Mouse (Mus musculus): ENCODE results near the gene Bnc2. TPM values are rescaled to one million over a fixed set of nuclear protein-coding genes. Genes with fewer than 3 reads are reported as not detected.

Gene Bnc2
- polyA plus RNA-seq, 1 experiment from 2014 or later, result 1.7 TPM

DNA sequence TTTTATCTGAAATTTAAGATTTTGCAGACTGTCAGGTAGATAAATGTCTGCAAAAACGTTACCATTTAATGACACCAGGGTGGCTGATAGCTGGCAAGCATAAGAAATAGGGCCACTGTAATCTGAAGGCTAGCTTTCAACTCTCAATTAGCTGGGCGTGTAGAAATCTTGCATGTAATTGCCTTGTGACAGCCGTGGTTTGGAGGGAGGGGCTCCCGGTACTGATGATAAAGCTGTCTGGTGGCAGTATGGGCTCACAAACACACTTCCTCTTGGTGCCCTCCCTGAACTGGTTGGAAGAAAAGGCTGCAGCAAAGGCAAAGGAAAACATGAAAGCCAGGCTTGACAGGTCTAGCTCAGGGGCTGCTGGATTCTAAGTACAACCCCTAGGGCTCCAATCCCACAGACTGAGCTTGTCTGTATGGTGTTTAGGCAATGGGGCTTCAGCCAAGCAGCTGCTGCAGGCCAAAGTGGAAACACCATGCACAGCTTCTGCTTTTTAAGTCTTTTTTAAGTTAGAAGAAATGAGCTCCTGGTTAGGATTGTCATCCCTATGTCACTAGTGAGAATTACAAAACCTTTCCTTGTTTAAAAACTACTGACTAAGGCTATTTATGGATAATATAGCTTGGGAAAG, 366.7 kb downstream of the Bnc2 start:
- H3K27me3 ChIP-seq (replicated peaks), result 0 out of 2 replicates have a peak, but pooled peaks cover 3% of the 10 kb centered on the region
- H3K36me3 ChIP-seq, result no peaks in the 10 kb centered on the region
- H3K9ac ChIP-seq, result no peak overlapping the region
- WGBS, result 19% methylated on average over 4 of the region's 4 CpGs
- H3K9me3 ChIP-seq, result no peaks in the 10 kb centered on the region
- H3K4me1 ChIP-seq, result peaks cover 4% of the 10 kb centered on the region; the same call in 1 of the 2 replicates
- no peak for ATAC-seq (ENCODE audit: extremely low read depth, insufficient number of reproducible peaks, low FRiP score, low TSS enrichment)
- no peak overlapping the region for H3K4me3 ChIP-seq
- H3K27ac ChIP-seq (replicated peaks), result no peak overlapping the region
- H3K4me2 ChIP-seq, result no peak overlapping the region

DNA sequence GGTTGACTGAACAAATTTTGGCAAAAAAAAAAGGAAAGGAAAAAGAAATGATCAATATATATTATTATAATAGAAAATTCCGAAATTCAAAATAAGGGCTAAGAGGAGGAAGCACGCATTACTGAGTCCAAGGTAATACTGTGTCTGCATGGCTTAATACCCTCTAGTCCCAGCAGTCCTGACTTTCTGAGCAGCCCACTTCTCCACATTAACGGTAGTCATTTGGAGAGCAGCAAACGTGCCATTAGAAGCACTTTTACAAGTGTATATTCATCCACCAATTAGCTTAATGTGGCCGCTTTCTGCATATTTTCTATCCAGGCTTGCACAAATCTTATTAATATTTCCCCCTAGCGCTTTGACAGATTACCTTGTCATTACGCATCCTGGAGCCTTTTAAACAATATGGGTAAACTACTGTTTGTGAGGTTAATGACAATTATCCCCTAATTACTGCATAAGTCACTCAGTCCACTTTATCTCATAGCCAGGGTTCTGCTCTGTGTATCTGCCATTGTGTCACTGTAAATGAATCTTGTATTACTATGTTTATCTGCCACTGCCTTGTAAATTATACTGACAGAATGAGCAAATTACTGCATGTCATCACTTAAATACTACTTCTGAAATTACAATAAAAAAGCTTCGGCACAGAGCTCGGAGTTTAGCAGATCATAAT, 368.0 kb downstream of the Bnc2 start:
- H3K9me3 ChIP-seq, result no peaks in the 10 kb centered on the region
- 79% methylated on average over 9 of the region's 9 CpGs for WGBS
- H3K4me3 ChIP-seq, result no peak overlapping the region

DNA sequence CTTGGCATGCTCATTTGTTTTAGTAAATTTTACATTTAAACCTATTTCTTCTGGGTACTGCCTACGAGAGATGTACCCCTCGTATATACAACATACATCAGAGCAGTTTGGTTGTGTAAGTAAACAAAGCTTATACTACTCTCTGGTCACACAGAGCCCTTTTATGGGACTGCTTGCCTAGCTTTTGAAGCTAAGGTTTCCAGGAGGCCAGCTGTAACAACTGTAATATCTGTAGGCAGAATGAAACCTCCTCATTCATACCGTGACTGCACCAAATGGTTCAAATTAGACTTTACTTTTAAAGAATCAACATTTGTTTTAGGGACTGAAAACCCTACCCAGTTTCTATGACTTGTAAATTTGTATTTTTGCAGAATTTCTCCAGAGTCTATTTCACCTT, 372.1 kb downstream of the Bnc2 start:
- WGBS, result 76% methylated on average over 3 of the region's 3 CpGs
- H3K9me3 ChIP-seq, result peaks cover 11% of the 10 kb centered on the region
- no peaks in the 10 kb centered on the region for H3K4me1 ChIP-seq
- H3K27me3 ChIP-seq (replicated peaks), result no peaks in the 10 kb centered on the region
- H3K9ac ChIP-seq, result no peak overlapping the region
- no peak overlapping the region for H3K4me3 ChIP-seq
- no peaks in the 10 kb centered on the region for H3K36me3 ChIP-seq
- H3K4me2 ChIP-seq, result no peak overlapping the region
- ATAC-seq (ENCODE audit: extremely low read depth, insufficient number of reproducible peaks, low FRiP score, low TSS enrichment), result no peak
- no peak overlapping the region for H3K27ac ChIP-seq (replicated peaks)

More for the DNA sequence above, 368.0 kb downstream of the Bnc2 start:
- no peak overlapping the region for H3K4me2 ChIP-seq
- peaks cover 4% of the 10 kb centered on the region; the same call in 1 of the 2 replicates for H3K4me1 ChIP-seq
- no peak for ATAC-seq (ENCODE audit: extremely low read depth, insufficient number of reproducible peaks, low FRiP score, low TSS enrichment)
- H3K9ac ChIP-seq, result no peak overlapping the region
- no peak overlapping the region for H3K27ac ChIP-seq (replicated peaks)
- H3K27me3 ChIP-seq (replicated peaks), result 0 out of 2 replicates have a peak, but pooled peaks cover 3% of the 10 kb centered on the region
- H3K36me3 ChIP-seq, result no peaks in the 10 kb centered on the region

DNA sequence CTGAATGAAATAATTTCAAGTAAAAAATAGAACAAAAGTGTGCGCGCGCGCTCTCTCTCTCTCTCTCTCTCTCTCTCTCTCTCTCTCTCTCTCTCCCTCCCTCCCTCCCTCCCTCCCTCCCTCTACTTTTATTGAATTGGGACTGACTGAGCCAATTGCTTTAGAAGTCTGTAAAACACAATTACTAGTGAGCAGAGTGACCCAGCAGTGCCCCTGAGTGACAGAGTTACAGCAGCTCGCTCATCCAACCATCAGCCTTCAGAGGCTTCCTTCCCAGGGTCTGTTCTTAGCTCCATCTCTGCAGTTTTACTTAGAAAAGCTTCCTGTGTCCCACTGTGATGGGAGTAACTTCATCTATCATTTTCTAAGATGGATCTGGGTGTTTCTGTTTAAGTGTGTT, 389.9 kb downstream of the Bnc2 start:
- Histone ChIP-seq H3K4me1 (peaks cover 11% of the 10 kb centered on the region; the same call in 1 of the 2 replicates), H3K4me3 (no peak overlapping the region), H3K9ac (no peak overlapping the region), H3K27ac (replicated peaks) (no peak overlapping the region), H3K9me3 (no peaks in the 10 kb centered on the region), H3K4me2 (no peak overlapping the region), H3K36me3 (no peaks in the 10 kb centered on the region), H3K27me3 (replicated peaks) (peaks cover 5% of the 10 kb centered on the region; the same call in 1 of the 2 replicates)
- no peak for ATAC-seq (ENCODE audit: extremely low read depth, insufficient number of reproducible peaks, low FRiP score, low TSS enrichment)
- WGBS, result 87% methylated on average over 5 of the region's 5 CpGs

DNA sequence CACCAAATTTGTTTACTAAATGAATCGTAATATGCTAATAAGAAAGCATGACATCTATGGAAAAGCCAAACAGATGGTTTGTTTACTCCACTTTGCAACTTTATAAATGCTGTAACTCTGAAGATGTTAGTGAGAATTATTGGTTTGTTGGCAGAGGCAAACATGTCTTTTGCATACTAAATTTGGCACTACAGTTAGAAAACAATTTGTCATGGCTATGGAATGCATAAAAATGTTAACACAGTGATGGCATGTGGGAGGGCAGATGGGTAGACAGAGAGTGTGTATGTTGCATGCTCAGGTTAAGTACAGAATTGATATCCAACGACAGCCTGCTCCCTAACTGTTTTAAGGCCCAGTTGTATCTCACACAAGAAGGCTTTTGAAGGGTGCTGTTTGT, 392.4 kb downstream of the Bnc2 start:
- H3K27me3 ChIP-seq (replicated peaks), result peaks cover 16% of the 10 kb centered on the region
- no peak overlapping the region for H3K4me3 ChIP-seq
- peaks cover 20% of the 10 kb centered on the region for H3K4me1 ChIP-seq
- no peak overlapping the region for H3K4me2 ChIP-seq
- H3K9ac ChIP-seq, result no peak overlapping the region
- H3K27ac ChIP-seq (replicated peaks), result no peak overlapping the region
- H3K9me3 ChIP-seq, result no peaks in the 10 kb centered on the region
- ATAC-seq (ENCODE audit: extremely low read depth, insufficient number of reproducible peaks, low FRiP score, low TSS enrichment), result no peak
- 58% methylated on average over 2 of the region's 2 CpGs for WGBS
- no peaks in the 10 kb centered on the region for H3K36me3 ChIP-seq

DNA sequence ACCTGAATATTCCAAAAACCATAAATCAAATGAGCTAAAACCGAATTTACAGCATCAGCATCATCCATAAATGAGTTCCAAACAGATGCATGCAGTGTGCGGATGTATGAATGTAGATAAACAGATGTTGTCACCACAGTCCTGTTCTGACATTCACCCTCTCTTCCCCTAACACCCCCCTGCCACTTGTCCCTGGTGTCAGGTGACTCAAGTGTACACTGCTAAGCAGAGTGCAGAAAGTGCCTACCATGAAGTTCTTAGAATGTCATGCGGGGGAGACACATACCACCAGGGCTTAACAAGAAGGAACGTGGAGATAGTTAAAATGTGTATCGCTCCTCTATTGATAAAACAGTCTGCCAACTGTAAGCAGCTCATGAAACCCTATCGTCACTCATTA, 396.9 kb downstream of the Bnc2 start:
- WGBS, result 32% methylated on average over 6 of the region's 6 CpGs
- ATAC-seq (ENCODE audit: extremely low read depth, insufficient number of reproducible peaks, low FRiP score, low TSS enrichment), result no peak
- Histone ChIP-seq H3K27ac (replicated peaks) (no peak overlapping the region), H3K36me3 (no peaks in the 10 kb centered on the region), H3K4me2 (peak overlapping the region; percentile 53), H3K27me3 (replicated peaks) (peaks cover 30% of the 10 kb centered on the region), H3K9me3 (no peaks in the 10 kb centered on the region), H3K4me3 (no peak overlapping the region; the same call in 1 of the 2 replicates), H3K9ac (no peak overlapping the region), H3K4me1 (peaks cover 15% of the 10 kb centered on the region)

DNA sequence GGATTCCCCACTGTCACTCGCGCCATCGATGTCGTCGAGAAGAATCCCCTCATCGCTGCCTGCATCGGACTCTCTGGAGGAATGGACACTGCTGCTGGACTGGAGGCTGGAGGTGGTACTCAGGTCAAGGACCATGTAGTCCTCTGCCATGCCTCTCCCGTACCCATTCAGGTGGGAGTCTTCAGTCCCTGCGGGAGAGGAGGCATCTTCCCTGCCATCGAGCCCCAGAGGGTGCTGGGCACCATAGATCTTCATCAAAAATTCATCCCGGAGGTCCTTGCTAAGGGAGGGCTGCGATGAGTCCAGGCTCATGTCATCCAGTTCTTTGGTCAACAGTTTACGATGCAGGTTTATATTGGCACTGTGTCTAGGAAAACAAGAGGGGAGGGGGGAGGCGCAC, 399.0 kb downstream of the Bnc2 start:
- WGBS, result 87% methylated on average over 14 of the region's 14 CpGs
- no peaks in the 10 kb centered on the region for H3K9me3 ChIP-seq
- H3K27me3 ChIP-seq (replicated peaks), result peaks cover 30% of the 10 kb centered on the region
- H3K36me3 ChIP-seq, result no peaks in the 10 kb centered on the region
- no peak for ATAC-seq (ENCODE audit: extremely low read depth, insufficient number of reproducible peaks, low FRiP score, low TSS enrichment)
- H3K4me1 ChIP-seq, result peaks cover 8% of the 10 kb centered on the region
- no peak overlapping the region for H3K4me3 ChIP-seq
- H3K27ac ChIP-seq (replicated peaks), result no peak overlapping the region
- no peak overlapping the region for H3K9ac ChIP-seq
- H3K4me2 ChIP-seq, result no peak overlapping the region

DNA sequence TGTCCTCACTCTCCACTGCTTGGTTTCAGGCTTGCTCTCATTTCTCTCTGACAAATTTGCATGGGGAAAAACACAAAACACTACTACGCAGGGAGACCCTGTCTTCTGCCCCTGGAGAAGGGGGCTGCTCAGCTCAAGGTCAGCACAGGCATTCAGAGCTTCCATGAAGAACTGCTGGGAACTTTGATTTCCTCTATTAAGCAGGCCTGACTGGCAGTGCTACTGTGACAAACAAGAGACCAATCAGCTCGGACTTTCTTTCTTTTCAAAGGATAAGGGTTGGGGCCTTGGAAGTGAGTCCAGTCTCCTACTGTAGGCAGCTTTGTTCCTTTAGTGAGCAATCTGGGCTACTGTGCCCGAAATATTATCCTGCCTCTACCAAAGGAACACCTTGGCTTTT, 400.9 kb downstream of the Bnc2 start:
- WGBS, result 53% methylated on average over 3 of the region's 3 CpGs

DNA sequence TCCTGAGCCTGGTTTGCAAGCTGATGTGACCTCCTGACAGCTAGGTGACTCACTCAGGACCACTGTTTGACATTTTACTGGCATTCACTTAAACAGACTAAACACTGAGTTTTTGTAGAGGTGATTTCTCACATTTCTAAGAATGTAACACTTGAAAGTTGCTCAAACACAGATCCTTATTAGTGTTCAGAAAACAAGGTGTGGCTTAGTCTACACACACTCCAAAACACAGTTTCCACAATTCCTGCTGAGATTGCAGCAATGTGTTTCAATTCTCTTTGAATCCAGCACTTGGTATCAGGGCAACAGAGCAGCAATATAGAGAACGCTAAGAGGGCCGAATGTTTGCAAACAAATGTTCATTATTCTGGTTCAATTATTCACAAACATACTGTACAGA, 402.2 kb downstream of the Bnc2 start:
- WGBS, result 70% methylated on average over 2 of the region's 2 CpGs

More for the DNA sequence above, 400.9 kb downstream of the Bnc2 start:
- peaks cover 8% of the 10 kb centered on the region for H3K4me1 ChIP-seq
- no peak overlapping the region for H3K9ac ChIP-seq
- H3K27me3 ChIP-seq (replicated peaks), result peaks cover 18% of the 10 kb centered on the region
- no peak overlapping the region for H3K4me3 ChIP-seq
- ATAC-seq (ENCODE audit: extremely low read depth, insufficient number of reproducible peaks, low FRiP score, low TSS enrichment), result no peak
- H3K9me3 ChIP-seq, result no peaks in the 10 kb centered on the region
- no peak overlapping the region for H3K27ac ChIP-seq (replicated peaks)
- no peaks in the 10 kb centered on the region for H3K36me3 ChIP-seq
- H3K4me2 ChIP-seq, result no peak overlapping the region

DNA sequence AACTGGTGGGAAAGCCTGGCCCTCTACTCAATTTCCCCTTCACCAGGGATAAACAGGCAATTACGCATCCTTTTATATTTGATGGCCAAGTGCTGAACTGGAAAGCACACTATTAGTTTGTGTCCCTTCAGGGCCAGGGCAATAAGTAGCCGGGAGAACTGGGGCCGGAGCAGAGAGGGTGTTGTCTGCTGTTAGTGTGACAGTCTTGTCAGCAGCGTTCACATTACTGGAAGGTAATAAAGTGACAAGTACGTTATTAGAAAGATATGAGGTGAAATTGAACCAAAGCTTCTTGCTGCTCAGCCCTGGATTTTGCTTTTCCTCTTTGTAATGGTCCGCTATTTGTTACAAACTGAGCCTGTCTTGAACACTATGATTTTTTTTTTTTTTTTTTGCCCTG, 405.2 kb downstream of the Bnc2 start:
- Histone ChIP-seq H3K36me3 (no peaks in the 10 kb centered on the region), H3K4me1 (no peaks in the 10 kb centered on the region), H3K4me3 (no peak overlapping the region), H3K9ac (no peak overlapping the region), H3K27me3 (replicated peaks) (peaks cover 7% of the 10 kb centered on the region; the same call in 1 of the 2 replicates), H3K4me2 (no peak overlapping the region), H3K27ac (replicated peaks) (no peak overlapping the region), H3K9me3 (no peaks in the 10 kb centered on the region)
- no peak for ATAC-seq (ENCODE audit: extremely low read depth, insufficient number of reproducible peaks, low FRiP score, low TSS enrichment)
- 68% methylated on average over 6 of the region's 6 CpGs for WGBS

More for the DNA sequence above, 402.2 kb downstream of the Bnc2 start:
- no peak overlapping the region for H3K9ac ChIP-seq
- H3K4me1 ChIP-seq, result no peaks in the 10 kb centered on the region
- no peak for ATAC-seq (ENCODE audit: extremely low read depth, insufficient number of reproducible peaks, low FRiP score, low TSS enrichment)
- H3K4me3 ChIP-seq, result no peak overlapping the region
- H3K27me3 ChIP-seq (replicated peaks), result peaks cover 21% of the 10 kb centered on the region
- no peak overlapping the region for H3K4me2 ChIP-seq
- no peaks in the 10 kb centered on the region for H3K9me3 ChIP-seq
- no peak overlapping the region for H3K27ac ChIP-seq (replicated peaks)
- no peaks in the 10 kb centered on the region for H3K36me3 ChIP-seq

DNA sequence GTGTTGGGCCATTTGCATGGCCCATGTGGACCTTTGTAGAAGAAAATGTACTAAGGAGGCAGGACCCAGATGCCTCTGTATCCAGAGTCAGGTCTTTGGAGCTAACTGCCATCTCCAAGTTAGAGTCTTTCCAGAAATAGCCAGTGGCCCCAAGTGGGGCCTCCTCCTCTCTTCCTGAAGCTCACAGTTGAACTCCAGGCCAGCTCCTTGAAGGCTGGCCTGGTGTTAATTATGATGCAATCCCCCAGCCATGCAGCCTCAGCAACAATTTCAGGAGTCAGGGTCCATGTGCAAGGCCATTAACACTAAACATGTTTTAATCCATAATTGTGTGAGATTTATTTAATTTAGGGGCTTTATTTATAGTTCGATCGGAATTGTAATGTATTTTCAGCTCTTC, 427.7 kb downstream of the Bnc2 start:
- no peaks in the 10 kb centered on the region for H3K9me3 ChIP-seq
- H3K4me3 ChIP-seq, result no peak overlapping the region
- H3K27me3 ChIP-seq (replicated peaks), result no peaks in the 10 kb centered on the region; the same call in 1 of the 2 replicates
- no peak overlapping the region for H3K27ac ChIP-seq (replicated peaks)
- no peak for ATAC-seq (ENCODE audit: extremely low read depth, insufficient number of reproducible peaks, low FRiP score, low TSS enrichment)
- no peak overlapping the region for H3K4me2 ChIP-seq
- whole genome bisulfite sequencing, result 93% methylated on average over 2 of the region's 2 CpGs
- H3K36me3 ChIP-seq, result no peaks in the 10 kb centered on the region
- H3K4me1 ChIP-seq, result peaks cover 8% of the 10 kb centered on the region
- H3K9ac ChIP-seq, result no peak overlapping the region

DNA sequence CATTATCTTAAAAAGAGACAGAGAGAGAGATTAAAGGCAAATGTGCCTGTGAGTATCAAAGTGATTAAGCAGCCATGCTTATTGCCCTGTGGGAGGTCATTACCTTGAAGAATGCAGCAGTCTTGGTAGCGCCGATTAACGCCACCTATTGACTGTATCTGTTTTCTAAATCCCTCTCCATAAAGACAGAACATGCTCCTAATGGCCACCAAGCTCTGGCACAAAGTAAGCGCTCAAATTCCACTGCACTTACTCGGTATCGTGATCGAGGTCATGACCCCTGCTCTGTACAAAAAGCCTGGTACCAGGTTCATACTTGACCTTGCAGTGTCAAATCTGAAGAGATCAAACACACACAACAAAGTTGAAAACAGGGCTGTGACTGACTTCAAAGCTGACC, 442.7 kb downstream of the Bnc2 start:
- Histone ChIP-seq H3K4me2 (no peak overlapping the region), H3K27ac (replicated peaks) (no peak overlapping the region), H3K9me3 (no peaks in the 10 kb centered on the region), H3K4me3 (no peak overlapping the region), H3K27me3 (replicated peaks) (no peaks in the 10 kb centered on the region), H3K36me3 (no peaks in the 10 kb centered on the region), H3K4me1 (0 out of 2 replicates have a peak, but pooled peaks cover 6% of the 10 kb centered on the region), H3K9ac (no peak overlapping the region)
- ATAC-seq (ENCODE audit: extremely low read depth, insufficient number of reproducible peaks, low FRiP score, low TSS enrichment), result no peak
- WGBS, result 61% methylated on average over 7 of the region's 7 CpGs

Measured in heart, embryonic 13.5 days (tissue).